Mouse (Mus musculus) left cerebral cortex, postnatal 10 days (tissue): ENCODE data around the gene Sbds. TPM values are rescaled to one million over a fixed set of nuclear protein-coding genes. Genes with fewer than 3 reads are reported as not detected.

Experiments
- DNase-seq, 2 experiments: peaks; one replicate each; pipeline ENCODE4 v3.0.0; 2021 to 2022; ENCODE audit warnings: low spot score in 2 of 2, mixed read lengths in 1 of 2; ENCODE audit errors: extremely low spot score in 1 of 2
- intact Hi-C: fragments of 180-260 bp; cut with DNase I; formaldehyde crosslinking; loops from one replicate; pipeline ENCODE4 v1.15.1; 2025
- total RNA-seq, 2 experiments: library from RNA; stranded (reverse); gene quantifications; 2 replicates each; pipeline ENCODE4 v1.2.3; 2021

Gene Sbds
- total RNA-seq, 2 experiments from 2014 or later: 45.8 to 48.7 TPM

DNA sequence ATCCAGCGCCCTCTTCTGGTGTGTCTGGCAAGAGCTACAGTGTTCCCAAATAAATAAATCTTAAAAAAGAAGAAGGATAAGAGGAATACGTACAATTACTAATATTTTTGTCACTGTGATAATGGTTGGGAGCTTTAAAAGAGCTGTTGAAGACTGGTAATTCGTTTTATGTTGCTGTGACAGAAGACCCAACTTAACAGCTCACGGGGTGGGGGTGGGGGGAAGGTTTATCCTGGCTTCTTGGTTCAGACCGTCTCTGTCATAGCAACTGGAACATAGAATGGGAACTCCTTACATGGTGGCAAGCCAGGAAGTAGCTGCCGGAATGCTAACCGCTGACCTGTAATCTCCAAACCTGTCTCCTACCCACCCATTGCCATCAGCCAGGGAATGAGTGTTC, 38.5 kb downstream of the Sbds start, which contains the start of gene Tmem248:
Gene Tmem248, plus strand, starts transcription at position 301 of the 400 bp plus-strand sequence.
- intact Hi-C loops: loop anchor here (5.0 kb wide), 1 partner anchor 34 kb away; no protein-coding TSS in a partner anchor
- DNase-seq: no peak

DNA sequence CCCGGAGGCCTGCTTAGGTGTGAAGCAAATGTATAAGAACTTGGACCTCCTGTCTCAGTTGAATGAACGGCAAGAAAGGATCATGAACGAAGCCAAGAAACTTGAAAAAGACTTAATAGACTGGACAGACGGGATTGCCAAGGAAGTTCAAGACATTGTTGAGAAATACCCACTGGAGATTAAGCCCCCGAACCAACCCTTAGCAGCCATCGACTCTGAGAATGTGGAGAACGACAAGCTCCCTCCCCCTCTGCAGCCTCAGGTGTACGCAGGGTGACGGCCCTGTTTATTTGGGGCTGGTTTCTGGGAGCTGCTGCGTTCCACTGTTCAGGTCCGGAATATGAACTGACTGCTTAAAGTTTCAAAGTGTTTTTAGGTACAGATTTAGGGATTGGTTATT, 42.4 kb downstream of the Sbds start:
- intact Hi-C loops: no loop called here
- no peak for DNase-seq

GRCm38 (mm10) chr5:130207299-130207698, 48.0 kb downstream of the Sbds start:
- no peak for DNase-seq

GRCm38 (mm10) chr5:130205441-130206023, 49.8 kb downstream of the Sbds start:
- intact Hi-C loops: no loop called here
- DNase-seq: no peak

More at GRCm38 (mm10) chr5:130207299-130207698, 48.0 kb downstream of the Sbds start:
- intact Hi-C loops: no loop called here

GRCm38 (mm10) chr5:130204560-130204959, 50.8 kb downstream of the Sbds start:
- intact Hi-C loops: no loop called here

GRCm38 (mm10) chr5:130203948-130204347, 51.4 kb downstream of the Sbds start:
- intact Hi-C loops: no loop called here
- DNase-seq: no peak

More at GRCm38 (mm10) chr5:130204560-130204959, 50.8 kb downstream of the Sbds start:
- DNase-seq: no peak

GRCm38 (mm10) chr5:130200233-130201029, 54.9 kb downstream of the Sbds start:
- intact Hi-C loops: no loop called here
- DNase-seq: no peak

DNA sequence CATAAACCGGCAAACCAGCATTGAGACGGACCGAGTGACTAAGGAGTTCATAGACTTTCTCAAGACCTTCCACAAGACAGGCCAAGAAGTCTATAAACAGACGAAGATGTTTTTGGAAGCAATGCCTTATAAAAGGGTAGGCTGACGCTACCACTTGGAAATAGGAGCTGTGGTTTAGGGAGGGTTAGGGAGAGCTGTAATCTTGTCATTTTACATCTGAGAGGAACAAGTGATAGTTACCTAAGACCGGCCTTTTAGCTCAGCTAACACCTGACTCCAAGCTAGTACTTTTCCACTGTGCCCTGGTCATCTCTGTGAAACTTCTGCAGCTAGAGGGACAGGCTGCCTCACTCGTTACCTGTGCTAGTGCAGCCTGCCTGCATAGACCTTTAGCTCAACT, 57.3 kb downstream of the Sbds start:
- intact Hi-C loops: no loop called here

GRCm38 (mm10) chr5:130197454-130197853, 57.9 kb downstream of the Sbds start:
- intact Hi-C loops: no loop called here
- DNase-seq: no peak

More for the DNA sequence above, 57.3 kb downstream of the Sbds start:
- DNase-seq: no peak

DNA sequence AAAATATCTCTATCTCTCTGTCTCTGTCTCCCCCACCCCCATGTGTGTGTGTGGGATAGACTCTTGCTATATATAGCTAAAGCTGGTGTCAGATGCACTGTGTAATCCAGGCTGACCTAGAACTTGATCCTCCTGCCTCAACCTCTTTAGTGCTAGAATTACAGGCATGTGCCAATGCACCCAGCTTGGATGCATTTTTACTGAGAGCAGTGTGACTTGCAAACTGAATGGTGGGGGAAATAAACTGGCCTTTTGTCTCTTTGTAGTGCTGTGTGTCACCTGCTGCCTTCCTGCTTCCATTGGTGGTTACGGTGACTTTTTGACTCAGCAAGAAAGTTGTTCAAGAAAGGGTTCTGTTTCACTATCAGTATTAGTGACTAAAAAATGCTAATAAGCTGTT, 59.0 kb downstream of the Sbds start:
- no peak for DNase-seq
- intact Hi-C loops: no loop called here

Other genes with a start within 250 kb of the Sbds start
- 10 to 100 TPM; 23.9 to 24.6 TPM for gene Asl, start 226.3 kb downstream of the Sbds start, total RNA-seq
- gene Crcp, start 226.2 kb downstream of the Sbds start, total RNA-seq: 10 to 100 TPM; 39.9 to 40.9 TPM
- 10 to 100 TPM; 35.5 to 37.1 TPM for gene Tpst1, start 182.2 kb downstream of the Sbds start, total RNA-seq
- gene Kctd7, start 110.7 kb downstream of the Sbds start, total RNA-seq: 10 to 100 TPM; 13.6 to 14.4 TPM
- 10 to 100 TPM; 41.4 to 42.8 TPM for gene Rabgef1, start 83.7 kb downstream of the Sbds start, total RNA-seq
- 10 to 100 TPM; 44.8 to 45.6 TPM for gene Tmem248, start 38.4 kb downstream of the Sbds start, total RNA-seq
- 10 to 100 TPM; 16.8 to 20.9 TPM for gene Tyw1, start 89 bp upstream of the Sbds start, total RNA-seq
- gene Caln1, start 113.9 kb upstream of the Sbds start, total RNA-seq: 100 to 1,000 TPM; 174 to 184 TPM
- gene A330070K13Rik, start 129.1 kb upstream of the Sbds start, total RNA-seq: not detected